Mouse (Mus musculus) embryo, embryonic 9.5 days (tissue): ENCODE measurements around the gene Fam221a.
A peak's percentile ranks its signal among the peaks of the same experiment; 100 is the strongest.

Source experiments
- DNase-seq: peaks from one replicate; pipeline ENCODE4 v3.0.0-alpha.2; 2017; ENCODE audit errors: extremely low spot score

Fam221a gene

GRCm38 (mm10) chr6:49367159-49368054, at the start of gene Fam221a:
Fam221a (plus strand) TSS chr6:49367739.
- peak; percentile 98 for DNase-seq

GRCm38 (mm10) chr6:49318966-49319594, 48.5 kb upstream of the Fam221a start, which contains the start of gene Ccdc126:
Ccdc126 (plus strand) TSS chr6:49319274.
- peak; percentile 98 for DNase-seq

GRCm38 (mm10) chr6:49319595-49320315, 47.8 kb upstream of the Fam221a start:
- DNase-seq, result no peak

- no peak for DNase-seq
These were observed 46.2 kb upstream of the Fam221a start for GRCm38 (mm10) chr6:49321341-49321740.

- DNase-seq, result no peak
These were observed 45.5 kb upstream of the Fam221a start for GRCm38 (mm10) chr6:49322056-49322455.

- no peak for DNase-seq
These were observed 44.6 kb upstream of the Fam221a start for GRCm38 (mm10) chr6:49322986-49323385.

- no peak for DNase-seq
These were observed 43.0 kb upstream of the Fam221a start for GRCm38 (mm10) chr6:49324528-49324927.

GRCm38 (mm10) chr6:49325294-49325693, 42.2 kb upstream of the Fam221a start:
- DNase-seq, result no peak

GRCm38 (mm10) chr6:49326846-49327245, 40.7 kb upstream of the Fam221a start:
- DNase-seq, result no peak

GRCm38 (mm10) chr6:49331369-49332059, 36.0 kb upstream of the Fam221a start:
- no peak for DNase-seq

- DNase-seq, result no peak
These were observed 35.5 kb upstream of the Fam221a start for GRCm38 (mm10) chr6:49332060-49332370.

GRCm38 (mm10) chr6:49338566-49338965, 29.0 kb upstream of the Fam221a start:
- DNase-seq, result peak; percentile 49

- no peak for DNase-seq
These were observed 28.4 kb upstream of the Fam221a start for GRCm38 (mm10) chr6:49339145-49339544.

- DNase-seq, result no peak
These were observed 23.6 kb upstream of the Fam221a start for GRCm38 (mm10) chr6:49343737-49344469.

- DNase-seq, result no peak
These were observed 17.7 kb upstream of the Fam221a start for GRCm38 (mm10) chr6:49349826-49350225.

GRCm38 (mm10) chr6:49354613-49355012, 12.9 kb upstream of the Fam221a start:
- DNase-seq, result no peak

GRCm38 (mm10) chr6:49355171-49355570, 12.4 kb upstream of the Fam221a start:
- no peak for DNase-seq

GRCm38 (mm10) chr6:49360420-49360819, 7.1 kb upstream of the Fam221a start:
- DNase-seq, result no peak

GRCm38 (mm10) chr6:49368212-49368611, 673 bp downstream of the Fam221a start:
- no peak for DNase-seq

- no peak for DNase-seq
These were observed 5.2 kb downstream of the Fam221a start for GRCm38 (mm10) chr6:49372705-49373104.

- DNase-seq, result no peak
These were observed 6.4 kb downstream of the Fam221a start for GRCm38 (mm10) chr6:49373943-49374342.
